Comparison of ENCODE assay signal across 16 mouse cellular contexts in the genomic region with DNA sequence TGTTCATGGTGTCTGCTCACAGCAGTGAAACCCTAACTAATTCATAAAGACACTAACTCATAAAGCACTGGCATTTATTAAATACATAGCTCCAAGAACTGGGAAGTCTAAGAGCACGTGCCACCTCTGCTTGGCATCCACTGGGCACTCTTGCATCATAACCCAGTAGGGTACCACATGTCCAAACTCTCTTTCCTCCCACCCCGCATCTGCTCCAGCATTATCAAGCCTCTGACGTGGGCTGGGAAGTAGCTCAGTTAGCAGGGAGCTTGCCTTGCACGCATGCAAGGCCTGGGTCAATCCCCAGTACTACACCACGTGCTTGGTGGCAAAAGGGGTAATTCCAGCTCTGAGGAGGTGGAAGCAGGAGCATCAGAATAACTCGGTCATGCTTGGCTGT. TPM values are rescaled to one million over a fixed set of nuclear protein-coding genes. Genes with fewer than 3 reads are reported as not detected.
"Had no signal": no experiment of that assay in that cellular context is flagged by ENCODE, and none has a peak within 500 bp of the region (broad histone marks: within the 10 kb centered on the region; RNA-seq: fewer than 3 reads in every experiment).

No protein-coding gene starts in this region.

- DNase-seq: kidney, adult 8-10 months; kidney, postnatal 25 days; lung, adult 18-20 months; right cerebral cortex, postnatal 14 days; thymus, postnatal 36 days had no signal

- H3K9ac ChIP-seq: midbrain, embryonic 12.5 days; stomach, embryonic 15.5 days had no signal

- H3K4me2 ChIP-seq: midbrain, embryonic 12.5 days; stomach, embryonic 15.5 days had no signal

- H3K4me1 ChIP-seq: midbrain, embryonic 12.5 days had no signal

- H3K27ac ChIP-seq: layer of hippocampus, adult 2 months; left cerebral cortex, adult 2 months; limb, embryonic 10.5 days; midbrain, embryonic 12.5 days; stomach, embryonic 15.5 days had no signal

- H3K36me3 ChIP-seq: limb, embryonic 10.5 days; midbrain, embryonic 12.5 days; stomach, embryonic 15.5 days had no signal

- ATAC-seq: inflammation-experienced regulatory T-cells, adult 6 months; intestine, postnatal 0 days; midbrain, embryonic 16.5 days had no signal

- H3K9me3 ChIP-seq: limb, embryonic 10.5 days; midbrain, embryonic 12.5 days; stomach, embryonic 15.5 days had no signal

- H3K4me3 ChIP-seq: layer of hippocampus, adult 2 months; left cerebral cortex, adult 2 months; limb, embryonic 10.5 days; midbrain, embryonic 12.5 days; stomach, embryonic 15.5 days had no signal

- H3K27me3 ChIP-seq: stomach, embryonic 15.5 days had no signal

RNA-seq across cellular contexts. Expression of gene Tspan15, which starts 5.1 kb away (rescaled TPM):
- polyA plus RNA-seq: inflammation-experienced regulatory T-cells, adult 6 months had no signal

RNA-seq across cellular contexts. Expression of gene Tacr2, which starts 16.1 kb away (rescaled TPM):
- total RNA-seq: layer of hippocampus, adult 2 months; megakaryocyte-erythroid progenitor cell, adult 5-6 weeks had no signal
- polyA plus RNA-seq: inflammation-experienced regulatory T-cells, adult 6 months; limb, embryonic 10.5 days; limb, embryonic 14.5 days; midbrain, embryonic 12.5 days; midbrain, embryonic 16.5 days; spleen, adult 2 months had no signal
